Mouse (Mus musculus) gastrocnemius, postnatal 14 days (tissue): ENCODE results near the gene Gm12355. TPM values are rescaled to one million over a fixed set of nuclear protein-coding genes. Genes with fewer than 3 reads are reported as not detected.
"Not testable (repeated sequence)": the region's sequence is repeated elsewhere in the genome, so short reads cannot be mapped to it uniquely, and the experiment has no call there.

ENCODE experiments used
- DNase-seq: peaks from one replicate; pipeline ENCODE4 v3.0.0; 2021; ENCODE audit warnings: mixed read lengths
- intact Hi-C: fragments of 180-260 bp; cut with DNase I; formaldehyde crosslinking; loops from one replicate; pipeline ENCODE4 v1.15.1; 2025; ENCODE audit warnings: low total_unique reads
- total RNA-seq, 2 experiments: library from RNA; stranded (reverse); gene quantifications; 2 replicates each; pipeline ENCODE4 v1.2.3; 2021

The Gm12355 gene
- total RNA-seq, 2 experiments from 2014 or later = 5.0 to 6.6 TPM

- DNase-seq = no peak
Observed at GRCm38 (mm10) chr11:98606763-98607162, 18.7 kb downstream of the Gm12355 start.

GRCm38 (mm10) chr11:98604911-98605310 is 20.6 kb downstream of the Gm12355 start:
- not testable (repeated sequence) for DNase-seq
- intact Hi-C loops = loop anchor here (10.0 kb wide), 1 partner anchor 50 kb away; no protein-coding TSS in a partner anchor

More at GRCm38 (mm10) chr11:98606763-98607162, 18.7 kb downstream of the Gm12355 start:
- intact Hi-C loops = loop anchor here (10.0 kb wide), 1 partner anchor 48 kb away; no protein-coding TSS in a partner anchor

- DNase-seq = no peak
- intact Hi-C loops = loop anchor here (10.0 kb wide), 1 partner anchor 51 kb away; no protein-coding TSS in a partner anchor
Observed at GRCm38 (mm10) chr11:98603953-98604352, 21.5 kb downstream of the Gm12355 start.

- DNase-seq = no peak
- intact Hi-C loops = loop anchor here (10.0 kb wide), 1 partner anchor 53 kb away; no protein-coding TSS in a partner anchor
Observed at GRCm38 (mm10) chr11:98602090-98602690, 23.3 kb downstream of the Gm12355 start.

GRCm38 (mm10) chr11:98599291-98599690 is 26.2 kb downstream of the Gm12355 start:
- intact Hi-C loops = loop anchor here (5.0 kb wide), 1 partner anchor 47 kb away; the partner anchor contains the start of gene Zpbp2
- DNase-seq = no peak

GRCm38 (mm10) chr11:98598851-98599290 is 26.6 kb downstream of the Gm12355 start:
- intact Hi-C loops = loop anchor here (5.0 kb wide), 1 partner anchor 47 kb away; the partner anchor contains the start of gene Zpbp2
- DNase-seq = no peak

- intact Hi-C loops = loop anchor here (5.0 kb wide), 1 partner anchor 46 kb away; the partner anchor contains the start of gene Zpbp2
- no peak for DNase-seq
Observed at GRCm38 (mm10) chr11:98597991-98598390, 27.5 kb downstream of the Gm12355 start, which contains the start of gene Lrrc3c. Gene Lrrc3c (plus strand): TSS chr11:98598291.

- DNase-seq = peak; percentile 42
- intact Hi-C loops = loop anchor here (5.0 kb wide), 1 partner anchor 45 kb away; the partner anchor contains the start of gene Zpbp2
Observed at GRCm38 (mm10) chr11:98597363-98597762, 28.1 kb downstream of the Gm12355 start.

- no peak for DNase-seq
- intact Hi-C loops = loop anchor here (5.0 kb wide), 1 partner anchor 44 kb away; the partner anchor contains the start of gene Zpbp2
Observed at GRCm38 (mm10) chr11:98595955-98596354, 29.5 kb downstream of the Gm12355 start.

- no peak for DNase-seq
- intact Hi-C loops = loop anchor here (5.0 kb wide), 1 partner anchor 43 kb away; the partner anchor contains the start of gene Zpbp2
Observed at GRCm38 (mm10) chr11:98595473-98595872, 30.0 kb downstream of the Gm12355 start.

GRCm38 (mm10) chr11:98595021-98595420 is 30.4 kb downstream of the Gm12355 start:
- intact Hi-C loops = loop anchor here (5.0 kb wide), 1 partner anchor 43 kb away; the partner anchor contains the start of gene Zpbp2
- no peak for DNase-seq

- no peak for DNase-seq
- intact Hi-C loops = no loop called here
Observed at GRCm38 (mm10) chr11:98590548-98591445, 34.7 kb downstream of the Gm12355 start.

GRCm38 (mm10) chr11:98589306-98589705 is 36.2 kb downstream of the Gm12355 start:
- intact Hi-C loops = no loop called here
- no peak for DNase-seq

- intact Hi-C loops = no loop called here
- no peak for DNase-seq
Observed at GRCm38 (mm10) chr11:98588833-98589281, 36.6 kb downstream of the Gm12355 start.

GRCm38 (mm10) chr11:98587684-98588546 is 37.5 kb downstream of the Gm12355 start:
- DNase-seq = peak; percentile 59
- intact Hi-C loops = no loop called here

GRCm38 (mm10) chr11:98586892-98587563 is 38.4 kb downstream of the Gm12355 start, which contains the start of gene Ormdl3:
Gene Ormdl3 (minus strand): TSS chr11:98587368.
- intact Hi-C loops = no loop called here
- peak; percentile 99 for DNase-seq

- intact Hi-C loops = no loop called here
- no peak for DNase-seq
Observed at GRCm38 (mm10) chr11:98586087-98586891, 39.2 kb downstream of the Gm12355 start.
